Mouse (Mus musculus): Measurements from ENCODE around the gene Lsamp. TPM values are rescaled to one million over a fixed set of nuclear protein-coding genes. Genes with fewer than 3 reads are reported as not detected.

Gene Lsamp
- polyA plus RNA-seq (2011; ENCODE audit: insufficient read depth, insufficient read length, low read depth, missing spikeins) = not detected in 2 replicates

GRCm38 (mm10) chr16:39984205-39984634 lies at the start of gene Lsamp:
Gene Lsamp (plus strand): TSS chr16:39984361.
- H3K4me1 ChIP-seq (ENCODE audit: control insufficient read depth, insufficient read depth, low read length) = no peaks in the 10 kb centered on the region
- TF ChIP-seq EP300 (IDR thresholded peaks at IDR 0.05; ENCODE audit: insufficient read depth, low read depth, low read length) (no peak), CTCF (IDR thresholded peaks at IDR 0.05; ENCODE audit: low read depth, low read length) (peak; percentile 60)
- no peaks in the 10 kb centered on the region for H3K36me3 ChIP-seq (ENCODE audit: control insufficient read depth, insufficient read depth, low read length, poor library complexity, severe bottlenecking)
- H3K27ac ChIP-seq (ENCODE audit: insufficient read depth, low read length) = no peak within 1 kb of the TSS
- no peak within 1 kb of the TSS for H3K9ac ChIP-seq (ENCODE audit: low read depth, poor library complexity, severe bottlenecking)
- no peaks in the 10 kb centered on the region; the same call in 1 of the 2 replicates for H3K27me3 ChIP-seq (ENCODE audit: control insufficient read depth, insufficient read depth, low read length, poor library complexity, severe bottlenecking)
- no peaks in the 10 kb centered on the region for H3K9me3 ChIP-seq (replicated peaks; ENCODE audit: control insufficient read depth, insufficient read depth, low read length, poor library complexity, severe bottlenecking)
- H3K4me3 ChIP-seq (ENCODE audit: low read depth, low read length) = peak within 1 kb of the TSS; percentile 81

GRCm38 (mm10) chr16:39957686-39958085 lies 26.5 kb upstream of the Lsamp start:
- H3K27ac ChIP-seq (ENCODE audit: insufficient read depth, low read length) = no peak overlapping the region
- no peak overlapping the region for H3K9ac ChIP-seq (ENCODE audit: low read depth, poor library complexity, severe bottlenecking)
- no peak for TF ChIP-seq POLR2A (IDR thresholded peaks at IDR 0.05; ENCODE audit: insufficient read depth, low read length)
- TF ChIP-seq CTCF (IDR thresholded peaks at IDR 0.05; ENCODE audit: low read depth, low read length) = no peak
- no peak for TF ChIP-seq EP300 (IDR thresholded peaks at IDR 0.05; ENCODE audit: insufficient read depth, low read depth, low read length)
- H3K4me1 ChIP-seq (ENCODE audit: control insufficient read depth, insufficient read depth, low read length) = no peaks in the 10 kb centered on the region
- H3K27me3 ChIP-seq (ENCODE audit: control insufficient read depth, insufficient read depth, low read length, poor library complexity, severe bottlenecking) = no peaks in the 10 kb centered on the region; the same call in 1 of the 2 replicates
- no peaks in the 10 kb centered on the region for H3K36me3 ChIP-seq (ENCODE audit: control insufficient read depth, insufficient read depth, low read length, poor library complexity, severe bottlenecking)
- no peak overlapping the region for H3K4me3 ChIP-seq (ENCODE audit: low read depth, low read length)
- H3K9me3 ChIP-seq (replicated peaks; ENCODE audit: control insufficient read depth, insufficient read depth, low read length, poor library complexity, severe bottlenecking) = no peaks in the 10 kb centered on the region

DNA sequence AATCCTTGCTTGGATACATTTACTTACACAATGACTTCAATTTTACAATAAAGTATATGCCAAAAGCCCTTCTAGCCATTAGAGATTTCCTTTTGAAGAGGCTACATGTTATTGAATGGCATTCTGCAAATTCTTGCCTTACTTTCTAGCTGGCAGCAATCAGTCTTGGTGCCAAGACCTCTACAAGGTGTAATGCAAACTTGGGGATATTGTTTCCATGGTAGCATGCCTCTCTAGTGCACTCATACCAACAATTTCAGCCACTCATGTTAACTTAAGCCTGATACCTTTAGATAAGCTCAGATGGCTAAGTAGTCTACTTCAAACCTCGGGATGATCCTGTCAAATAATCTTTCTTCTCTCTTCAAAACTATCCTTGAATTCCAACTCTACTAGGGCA lies 11.4 kb upstream of the Lsamp start:
- no peak overlapping the region for H3K4me3 ChIP-seq (ENCODE audit: low read depth, low read length)
- no peaks in the 10 kb centered on the region for H3K27me3 ChIP-seq (ENCODE audit: control insufficient read depth, insufficient read depth, low read length, poor library complexity, severe bottlenecking)
- TF ChIP-seq CTCF (IDR thresholded peaks at IDR 0.05; ENCODE audit: low read depth, low read length) (no peak), EP300 (IDR thresholded peaks at IDR 0.05; ENCODE audit: insufficient read depth, low read depth, low read length) (no peak), POLR2A (IDR thresholded peaks at IDR 0.05; ENCODE audit: insufficient read depth, low read length) (no peak)
- no peak overlapping the region for H3K27ac ChIP-seq (ENCODE audit: insufficient read depth, low read length)
- H3K9ac ChIP-seq (ENCODE audit: low read depth, poor library complexity, severe bottlenecking) = no peak overlapping the region
- no peaks in the 10 kb centered on the region for H3K4me1 ChIP-seq (ENCODE audit: control insufficient read depth, insufficient read depth, low read length)
- H3K36me3 ChIP-seq (ENCODE audit: control insufficient read depth, insufficient read depth, low read length, poor library complexity, severe bottlenecking) = no peaks in the 10 kb centered on the region
- no peaks in the 10 kb centered on the region for H3K9me3 ChIP-seq (replicated peaks; ENCODE audit: control insufficient read depth, insufficient read depth, low read length, poor library complexity, severe bottlenecking)

GRCm38 (mm10) chr16:39984635-39985291 lies 602 bp downstream of the Lsamp start:
- Histone ChIP-seq H3K27ac (ENCODE audit: insufficient read depth, low read length) (no peak overlapping the region), H3K4me1 (ENCODE audit: control insufficient read depth, insufficient read depth, low read length) (no peaks in the 10 kb centered on the region)

DNA sequence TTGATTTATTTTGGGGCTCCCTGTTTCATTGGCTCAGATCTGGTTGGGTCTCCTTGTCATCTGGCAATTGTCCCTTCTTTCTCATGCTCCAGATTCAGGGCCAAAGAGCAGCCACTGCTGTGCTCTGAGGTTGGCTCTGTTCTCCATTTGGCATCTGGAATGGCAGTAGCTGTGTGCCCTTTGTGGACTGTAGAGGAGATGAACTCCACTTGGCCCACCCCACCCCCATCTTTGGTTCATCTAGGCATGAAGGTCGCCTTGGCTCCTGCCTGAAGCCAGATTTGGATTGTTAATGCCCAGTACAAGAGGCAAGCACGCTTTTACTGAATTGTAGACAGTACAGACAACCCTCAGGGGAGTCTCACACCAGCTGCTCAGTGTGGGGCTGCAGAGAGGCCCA lies 4.3 kb downstream of the Lsamp start:
- H3K9ac ChIP-seq (ENCODE audit: low read depth, poor library complexity, severe bottlenecking) = no peak overlapping the region
- H3K4me3 ChIP-seq (ENCODE audit: low read depth, low read length) = no peak overlapping the region
- H3K27me3 ChIP-seq (ENCODE audit: control insufficient read depth, insufficient read depth, low read length, poor library complexity, severe bottlenecking) = no peaks in the 10 kb centered on the region; the same call in 1 of the 2 replicates
- TF ChIP-seq CTCF (IDR thresholded peaks at IDR 0.05; ENCODE audit: low read depth, low read length) (no peak), EP300 (IDR thresholded peaks at IDR 0.05; ENCODE audit: insufficient read depth, low read depth, low read length) (no peak), POLR2A (IDR thresholded peaks at IDR 0.05; ENCODE audit: insufficient read depth, low read length) (no peak)
- no peaks in the 10 kb centered on the region for H3K36me3 ChIP-seq (ENCODE audit: control insufficient read depth, insufficient read depth, low read length, poor library complexity, severe bottlenecking)
- H3K4me1 ChIP-seq (ENCODE audit: control insufficient read depth, insufficient read depth, low read length) = no peaks in the 10 kb centered on the region
- no peaks in the 10 kb centered on the region for H3K9me3 ChIP-seq (replicated peaks; ENCODE audit: control insufficient read depth, insufficient read depth, low read length, poor library complexity, severe bottlenecking)
- no peak overlapping the region for H3K27ac ChIP-seq (ENCODE audit: insufficient read depth, low read length)

More at GRCm38 (mm10) chr16:39984635-39985291, 602 bp downstream of the Lsamp start:
- Histone ChIP-seq H3K9ac (ENCODE audit: low read depth, poor library complexity, severe bottlenecking) (no peak overlapping the region), H3K4me3 (ENCODE audit: low read depth, low read length) (peak overlapping the region; percentile 81), H3K9me3 (replicated peaks; ENCODE audit: control insufficient read depth, insufficient read depth, low read length, poor library complexity, severe bottlenecking) (no peaks in the 10 kb centered on the region), H3K27me3 (ENCODE audit: control insufficient read depth, insufficient read depth, low read length, poor library complexity, severe bottlenecking) (no peaks in the 10 kb centered on the region; the same call in 1 of the 2 replicates), H3K36me3 (ENCODE audit: control insufficient read depth, insufficient read depth, low read length, poor library complexity, severe bottlenecking) (no peaks in the 10 kb centered on the region)
- TF ChIP-seq EP300 (IDR thresholded peaks at IDR 0.05; ENCODE audit: insufficient read depth, low read depth, low read length) = no peak
- no peak for TF ChIP-seq CTCF (IDR thresholded peaks at IDR 0.05; ENCODE audit: low read depth, low read length)
- TF ChIP-seq POLR2A (IDR thresholded peaks at IDR 0.05; ENCODE audit: insufficient read depth, low read length) = no peak

DNA sequence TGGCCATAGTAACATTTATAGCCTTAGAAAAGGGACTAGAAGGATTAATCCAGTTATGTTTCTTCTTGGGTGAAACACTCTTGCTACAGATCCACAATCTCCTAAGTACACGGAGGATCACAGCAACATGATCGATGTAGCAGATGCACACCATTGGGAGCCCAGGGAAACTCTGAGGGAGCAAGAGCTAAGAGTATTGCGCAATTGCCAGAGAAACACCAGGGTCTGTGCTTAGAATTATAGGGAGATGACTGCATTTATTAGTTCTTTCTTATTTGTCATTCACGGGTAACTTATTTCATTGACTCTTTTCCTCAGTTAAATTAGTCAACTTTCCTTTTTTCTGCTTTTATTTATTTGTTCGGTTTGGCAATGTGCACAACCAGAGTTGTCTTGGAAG lies 10.7 kb downstream of the Lsamp start:
- Histone ChIP-seq H3K9me3 (replicated peaks; ENCODE audit: control insufficient read depth, insufficient read depth, low read length, poor library complexity, severe bottlenecking) (no peaks in the 10 kb centered on the region), H3K27me3 (ENCODE audit: control insufficient read depth, insufficient read depth, low read length, poor library complexity, severe bottlenecking) (no peaks in the 10 kb centered on the region), H3K9ac (ENCODE audit: low read depth, poor library complexity, severe bottlenecking) (no peak overlapping the region), H3K4me1 (ENCODE audit: control insufficient read depth, insufficient read depth, low read length) (no peaks in the 10 kb centered on the region), H3K36me3 (ENCODE audit: control insufficient read depth, insufficient read depth, low read length, poor library complexity, severe bottlenecking) (no peaks in the 10 kb centered on the region), H3K27ac (ENCODE audit: insufficient read depth, low read length) (no peak overlapping the region), H3K4me3 (ENCODE audit: low read depth, low read length) (no peak overlapping the region)
- TF ChIP-seq EP300 (IDR thresholded peaks at IDR 0.05; ENCODE audit: insufficient read depth, low read depth, low read length) (no peak), CTCF (IDR thresholded peaks at IDR 0.05; ENCODE audit: low read depth, low read length) (no peak), POLR2A (IDR thresholded peaks at IDR 0.05; ENCODE audit: insufficient read depth, low read length) (no peak)
